Mouse (Mus musculus) hindbrain, embryonic 15.5 days (tissue): ENCODE data around the gene Trim21. TPM values are rescaled to one million over a fixed set of nuclear protein-coding genes. Genes with fewer than 3 reads are reported as not detected.
A peak's percentile ranks its signal among the peaks of the same experiment; 100 is the strongest.

ENCODE experiments used
- ATAC-seq: fragments of 200-750 bp; cut with Nextera tagmentation; 2 replicates; pipeline ENCODE4 v1.8.0; 2017; ENCODE audit warnings: low read depth, moderate number of reproducible peaks, moderate TSS enrichment; ENCODE audit not compliant: low FRiP score
- H3K27ac ChIP-seq: fragments of 300-500 bp; sonication (generic); replicated peaks from 2 replicates; pipeline ENCODE4 v1.5.1; 2015; ENCODE audit warnings: mild to moderate bottlenecking, inconsistent platforms
- H3K27me3 ChIP-seq: fragments of 300-500 bp; sonication (generic); 2 replicates; pipeline ENCODE4 v1.6.1; 2015; ENCODE audit warnings: control low read depth, inconsistent platforms
- H3K36me3 ChIP-seq: fragments of 300-500 bp; sonication (generic); 2 replicates; pipeline ENCODE4 v1.6.1; 2015; ENCODE audit warnings: control low read depth, inconsistent platforms
- H3K4me1 ChIP-seq: fragments of 300-500 bp; sonication (generic); replicated peaks from 2 replicates; pipeline ENCODE4 v1.6.1; 2015; ENCODE audit warnings: control low read depth, inconsistent platforms
- H3K4me2 ChIP-seq: fragments of 300-500 bp; sonication (generic); 2 replicates; pipeline ENCODE4 v1.6.1; 2015; ENCODE audit warnings: moderate library complexity, mild to moderate bottlenecking, inconsistent platforms
- H3K4me3 ChIP-seq: fragments of 300-500 bp; sonication (generic); 2 replicates; pipeline ENCODE4 v1.5.1; 2015; ENCODE audit warnings: mild to moderate bottlenecking, inconsistent platforms
- H3K9ac ChIP-seq: fragments of 300-500 bp; sonication (generic); 2 replicates; pipeline ENCODE4 v1.6.1; 2015; ENCODE audit warnings: inconsistent platforms
- H3K9me3 ChIP-seq: fragments of 300-500 bp; sonication (generic); 2 replicates; pipeline ENCODE4 v1.6.1; 2016; ENCODE audit warnings: control low read depth, inconsistent platforms
- WGBS: fragments of 180-500 bp; shearing (Covaris S2); methylation state at CpG from one replicate; pipeline ENCODE4 v1.1.7; 2015; 5-methylcytosine and 5-hydroxymethylcytosine counted together
- polyA plus RNA-seq: library from polyadenylated mRNA; unstranded; fragments of >200 nt; fragmentation: Nextera tagmentation; extraction: Ambion mirVana; gene quantifications from 2 replicates; pipeline ENCODE4 v1.2.1, GENCODE M21; 2015

The Trim21 gene
- polyA plus RNA-seq, 1 experiment from 2014 or later, result 0.25 TPM

DNA sequence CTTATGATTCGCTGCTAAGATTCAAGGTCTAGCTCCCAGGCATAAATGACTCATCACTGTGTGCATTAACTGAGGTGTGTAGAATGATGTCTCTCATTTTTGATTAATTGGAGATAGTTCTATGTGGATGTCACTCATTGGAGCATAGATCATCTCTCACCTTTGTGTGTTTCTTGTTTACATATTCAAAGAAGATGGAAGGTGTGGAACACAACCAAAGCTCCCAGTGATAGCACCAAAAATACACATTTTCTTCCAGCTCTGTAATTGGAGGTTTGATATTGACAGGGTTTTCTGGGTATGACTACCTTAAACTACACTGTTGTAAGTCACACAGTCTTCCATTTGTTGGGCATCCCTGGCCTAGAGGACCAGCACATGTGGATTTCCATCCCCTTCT is 30.8 kb downstream of the Trim21 start, which contains the start of gene Olfr547:
Gene Olfr547 (plus strand): TSS at position 301 of the 400 bp plus-strand sequence.
- H3K27me3 ChIP-seq, result no peaks in the 10 kb centered on the region
- WGBS, result 79% methylated on average over 1 of the region's 1 CpGs
- H3K27ac ChIP-seq, result no peak within 1 kb of the TSS
- H3K9ac ChIP-seq, result no peak within 1 kb of the TSS
- no peaks in the 10 kb centered on the region for H3K36me3 ChIP-seq
- no peak for ATAC-seq
- no peak within 1 kb of the TSS for H3K4me3 ChIP-seq
- no peak within 1 kb of the TSS for H3K4me2 ChIP-seq
- H3K4me1 ChIP-seq, result no peaks in the 10 kb centered on the region
- no peaks in the 10 kb centered on the region for H3K9me3 ChIP-seq

GRCm38 (mm10) chr7:102529052-102529451 is 36.2 kb downstream of the Trim21 start:
- no peak overlapping the region for H3K4me3 ChIP-seq
- H3K27me3 ChIP-seq, result no peaks in the 10 kb centered on the region
- ATAC-seq, result no peak
- H3K9me3 ChIP-seq, result no peaks in the 10 kb centered on the region
- no peak overlapping the region for H3K9ac ChIP-seq
- H3K4me2 ChIP-seq, result no peak overlapping the region
- H3K4me1 ChIP-seq, result no peaks in the 10 kb centered on the region
- WGBS, result 77% methylated on average over 1 of the region's 1 CpGs
- H3K36me3 ChIP-seq, result no peaks in the 10 kb centered on the region
- H3K27ac ChIP-seq, result no peak overlapping the region

- WGBS, result 54% methylated on average over 2 of the region's 2 CpGs
Observed at GRCm38 (mm10) chr7:102517051-102517335, 48.3 kb downstream of the Trim21 start.

GRCm38 (mm10) chr7:102516261-102517050 is 48.8 kb downstream of the Trim21 start:
- H3K36me3 ChIP-seq, result no peaks in the 10 kb centered on the region
- 0 out of 2 replicates have a peak, but pooled peaks have one; percentile 24 for ATAC-seq
- no peak overlapping the region for H3K9ac ChIP-seq
- no peak overlapping the region for H3K4me3 ChIP-seq
- no peaks in the 10 kb centered on the region for H3K9me3 ChIP-seq
- H3K27me3 ChIP-seq, result peaks cover 7% of the 10 kb centered on the region; the same call in 1 of the 2 replicates
- 54% methylated on average over 10 of the region's 10 CpGs for WGBS
- no peak overlapping the region for H3K4me2 ChIP-seq
- H3K27ac ChIP-seq, result 0 out of 2 replicates have a peak overlapping the region, but pooled peaks have one; percentile 25
- peaks cover 18% of the 10 kb centered on the region for H3K4me1 ChIP-seq

More at GRCm38 (mm10) chr7:102517051-102517335, 48.3 kb downstream of the Trim21 start:
- no peak overlapping the region for H3K4me3 ChIP-seq
- no peak overlapping the region for H3K27ac ChIP-seq
- H3K27me3 ChIP-seq, result peaks cover 7% of the 10 kb centered on the region; the same call in 1 of the 2 replicates
- no peaks in the 10 kb centered on the region for H3K9me3 ChIP-seq
- no peak for ATAC-seq
- no peak overlapping the region for H3K4me2 ChIP-seq
- no peak overlapping the region for H3K9ac ChIP-seq
- H3K36me3 ChIP-seq, result no peaks in the 10 kb centered on the region
- H3K4me1 ChIP-seq, result peaks cover 18% of the 10 kb centered on the region

DNA sequence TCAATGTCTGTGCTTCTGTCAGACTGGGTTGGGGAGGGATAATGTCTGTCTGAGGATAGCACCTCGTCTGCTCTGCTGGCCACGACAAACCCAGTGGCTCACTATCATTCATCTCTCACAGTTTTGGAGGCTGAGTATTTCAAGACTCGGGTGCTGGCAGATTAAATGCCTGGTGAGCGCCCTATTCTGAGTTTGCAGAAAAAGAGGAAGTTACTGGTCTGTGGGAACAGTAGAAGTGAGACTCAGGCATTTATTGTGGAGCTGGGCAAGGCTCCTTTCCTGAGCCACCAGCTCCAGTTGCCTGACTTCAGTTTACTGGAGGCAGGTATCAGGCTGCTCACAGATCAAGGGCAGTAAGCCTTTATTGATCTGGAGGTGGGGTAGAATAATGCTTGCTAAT is 51.1 kb downstream of the Trim21 start:
- no peak for ATAC-seq
- H3K27ac ChIP-seq, result no peak overlapping the region
- H3K4me2 ChIP-seq, result no peak overlapping the region
- no peaks in the 10 kb centered on the region for H3K36me3 ChIP-seq
- 84% methylated on average over 4 of the region's 4 CpGs for WGBS
- H3K9ac ChIP-seq, result no peak overlapping the region
- H3K4me3 ChIP-seq, result no peak overlapping the region
- peaks cover 7% of the 10 kb centered on the region; the same call in 1 of the 2 replicates for H3K27me3 ChIP-seq
- no peaks in the 10 kb centered on the region for H3K9me3 ChIP-seq
- peaks cover 18% of the 10 kb centered on the region for H3K4me1 ChIP-seq

DNA sequence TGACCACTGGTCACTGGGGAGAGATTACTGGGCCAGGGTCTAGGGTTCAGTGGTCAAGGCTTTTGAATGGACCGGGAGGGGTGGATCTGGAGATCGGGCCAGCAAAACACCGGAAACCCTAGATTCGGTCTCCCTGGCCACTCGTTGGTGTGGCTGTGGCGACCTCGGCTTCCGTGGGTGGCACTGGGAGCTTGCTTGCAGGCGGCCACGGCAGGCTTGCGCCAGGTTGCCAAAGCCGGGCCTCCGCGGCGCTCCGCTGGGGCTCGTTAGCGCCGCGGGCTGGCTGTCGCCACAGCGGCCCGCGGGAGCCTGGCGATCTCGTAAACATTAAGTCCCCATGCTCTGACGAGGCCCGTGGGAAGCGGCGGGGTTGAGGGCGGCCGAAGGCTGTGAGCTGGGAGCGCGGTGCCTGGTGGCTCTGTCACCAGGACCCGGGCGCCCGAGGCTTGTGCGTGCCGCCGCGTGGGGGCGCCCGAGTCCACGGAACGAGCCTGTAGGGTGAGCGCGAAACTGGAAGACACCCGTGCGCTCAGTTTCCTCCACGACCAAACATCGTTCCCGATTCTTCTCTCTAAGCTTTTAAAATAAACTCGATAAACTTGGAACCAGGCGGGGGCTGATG is 52.4 kb downstream of the Trim21 start:
- under 1% methylated on average over 52 of the region's 54 CpGs for WGBS
- H3K36me3 ChIP-seq, result no peaks in the 10 kb centered on the region
- H3K9ac ChIP-seq, result peak overlapping the region; percentile 73
- peaks cover 18% of the 10 kb centered on the region for H3K4me1 ChIP-seq
- no peaks in the 10 kb centered on the region for H3K9me3 ChIP-seq
- peaks cover 7% of the 10 kb centered on the region; the same call in 1 of the 2 replicates for H3K27me3 ChIP-seq
- H3K27ac ChIP-seq, result no peak overlapping the region
- H3K4me3 ChIP-seq, result peak overlapping the region; percentile 55
- H3K4me2 ChIP-seq, result peak overlapping the region; percentile 84
- peak; percentile 97 for ATAC-seq

GRCm38 (mm10) chr7:102511927-102512326 is 53.4 kb downstream of the Trim21 start:
- WGBS, result 94% methylated on average over 10 of the region's 10 CpGs
- ATAC-seq, result no peak
- no peak overlapping the region for H3K4me3 ChIP-seq
- H3K27me3 ChIP-seq, result peaks cover 7% of the 10 kb centered on the region; the same call in 1 of the 2 replicates
- H3K4me1 ChIP-seq, result peaks cover 15% of the 10 kb centered on the region
- H3K9me3 ChIP-seq, result no peaks in the 10 kb centered on the region
- H3K4me2 ChIP-seq, result no peak overlapping the region
- H3K27ac ChIP-seq, result no peak overlapping the region
- no peaks in the 10 kb centered on the region for H3K36me3 ChIP-seq
- no peak overlapping the region for H3K9ac ChIP-seq

- Histone ChIP-seq H3K4me2 (no peak overlapping the region), H3K36me3 (no peaks in the 10 kb centered on the region), H3K9ac (no peak overlapping the region), H3K27me3 (peaks cover 7% of the 10 kb centered on the region; the same call in 1 of the 2 replicates), H3K9me3 (no peaks in the 10 kb centered on the region), H3K27ac (no peak overlapping the region), H3K4me1 (peaks cover 7% of the 10 kb centered on the region; the same call in 1 of the 2 replicates), H3K4me3 (no peak overlapping the region)
- 83% methylated on average over 7 of the region's 7 CpGs for WGBS
- ATAC-seq, result no peak
Observed at GRCm38 (mm10) chr7:102509726-102510125, 55.6 kb downstream of the Trim21 start.

- H3K27me3 ChIP-seq, result no peaks in the 10 kb centered on the region
- no peaks in the 10 kb centered on the region for H3K36me3 ChIP-seq
- 89% methylated on average over 6 of the region's 6 CpGs for whole genome bisulfite sequencing
- no peak overlapping the region for H3K4me2 ChIP-seq
- H3K9me3 ChIP-seq, result no peaks in the 10 kb centered on the region
- peaks cover 7% of the 10 kb centered on the region; the same call in 1 of the 2 replicates for H3K4me1 ChIP-seq
- no peak overlapping the region for H3K27ac ChIP-seq
- H3K4me3 ChIP-seq, result no peak overlapping the region
- no peak for ATAC-seq
- H3K9ac ChIP-seq, result no peak overlapping the region
Observed at GRCm38 (mm10) chr7:102508666-102509065, 56.6 kb downstream of the Trim21 start.

DNA sequence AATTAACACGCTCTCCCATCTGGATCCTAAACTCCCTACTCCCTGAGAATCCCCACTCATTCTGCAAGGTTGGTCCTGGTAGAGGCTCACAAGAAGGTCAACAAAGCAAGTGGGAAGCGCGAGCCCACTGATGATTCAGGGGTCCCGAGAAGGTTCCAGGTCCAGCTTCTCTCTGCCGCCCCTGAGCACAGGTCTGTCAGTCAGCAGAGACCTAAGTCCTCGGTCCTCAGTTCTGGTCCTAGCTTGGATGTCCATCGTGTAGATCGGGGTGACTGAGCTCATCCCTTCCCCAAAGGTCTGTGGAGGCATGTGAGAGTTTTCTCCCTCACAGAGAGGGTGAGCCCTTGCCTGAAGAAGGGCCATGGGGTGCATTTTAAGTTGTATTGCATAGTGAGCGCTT is 57.2 kb downstream of the Trim21 start:
- H3K9me3 ChIP-seq, result no peaks in the 10 kb centered on the region
- WGBS, result 91% methylated on average over 9 of the region's 9 CpGs
- no peaks in the 10 kb centered on the region for H3K27me3 ChIP-seq
- H3K4me2 ChIP-seq, result no peak overlapping the region
- no peaks in the 10 kb centered on the region for H3K36me3 ChIP-seq
- H3K27ac ChIP-seq, result no peak overlapping the region
- ATAC-seq, result no peak
- H3K9ac ChIP-seq, result no peak overlapping the region
- peaks cover 3% of the 10 kb centered on the region; the same call in 1 of the 2 replicates for H3K4me1 ChIP-seq
- H3K4me3 ChIP-seq, result no peak overlapping the region
